Mouse (Mus musculus): ENCODE measurements around the gene Slc25a38.

Gene Slc25a38

GRCm38 (mm10) chr9:120144474-120144873 is 34.3 kb downstream of the Slc25a38 start:
- no peak for DNase-seq (ENCODE audit: low spot score)

- no peak for DNase-seq (ENCODE audit: low spot score)
These were observed 39.2 kb downstream of the Slc25a38 start, which contains the start of gene Mobp for GRCm38 (mm10) chr9:120149222-120149828. Gene Mobp, plus strand, starts transcription at chr9:120149707.

GRCm38 (mm10) chr9:120151152-120151551 is 41.0 kb downstream of the Slc25a38 start:
- no peak for DNase-seq (ENCODE audit: low spot score)

GRCm38 (mm10) chr9:120151906-120152399 is 41.8 kb downstream of the Slc25a38 start:
- no peak for DNase-seq (ENCODE audit: low spot score)

- DNase-seq (ENCODE audit: low spot score) = no peak
These were observed 47.9 kb downstream of the Slc25a38 start for GRCm38 (mm10) chr9:120158047-120158446.

DNA sequence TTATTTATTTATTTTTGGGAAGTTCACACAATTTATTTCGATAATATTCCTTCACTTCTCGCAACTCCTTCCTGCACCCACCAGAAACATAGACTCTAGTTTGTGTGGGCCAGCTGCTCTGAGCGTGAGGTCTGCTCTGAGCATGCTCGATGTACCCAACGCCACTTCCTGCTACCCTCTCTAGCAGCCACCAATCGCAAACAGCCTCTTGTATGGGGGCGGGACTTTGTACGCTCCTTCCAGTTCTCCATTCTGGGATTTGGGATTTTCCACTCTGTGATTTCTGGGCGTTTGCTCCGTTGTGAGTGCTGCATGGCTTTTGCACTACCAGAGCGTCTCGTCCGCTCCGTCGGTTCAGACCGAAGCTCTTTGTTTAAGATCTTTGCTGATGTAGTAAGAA is 53.7 kb downstream of the Slc25a38 start:
- no peak for DNase-seq (ENCODE audit: low spot score)

DNA sequence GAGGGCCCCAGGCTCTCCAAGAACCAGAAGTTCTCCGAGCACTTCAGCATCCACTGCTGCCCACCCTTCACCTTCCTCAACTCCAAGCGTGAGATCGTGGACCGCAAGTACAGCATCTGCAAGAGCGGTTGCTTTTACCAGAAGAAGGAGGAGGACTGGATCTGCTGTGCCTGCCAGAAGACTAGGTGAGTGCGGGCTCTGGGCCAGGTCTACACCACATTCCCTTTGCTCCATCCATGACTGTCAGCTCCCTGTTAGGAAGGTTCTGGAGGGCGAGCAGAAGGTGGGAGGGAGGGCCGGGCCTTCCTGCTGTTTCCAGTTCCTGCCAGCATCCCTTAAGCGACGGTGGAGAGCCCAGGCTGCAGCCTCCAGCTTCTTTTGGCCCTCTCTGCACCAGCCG is 57.7 kb downstream of the Slc25a38 start:
- DNase-seq (ENCODE audit: low spot score) = no peak

DNA sequence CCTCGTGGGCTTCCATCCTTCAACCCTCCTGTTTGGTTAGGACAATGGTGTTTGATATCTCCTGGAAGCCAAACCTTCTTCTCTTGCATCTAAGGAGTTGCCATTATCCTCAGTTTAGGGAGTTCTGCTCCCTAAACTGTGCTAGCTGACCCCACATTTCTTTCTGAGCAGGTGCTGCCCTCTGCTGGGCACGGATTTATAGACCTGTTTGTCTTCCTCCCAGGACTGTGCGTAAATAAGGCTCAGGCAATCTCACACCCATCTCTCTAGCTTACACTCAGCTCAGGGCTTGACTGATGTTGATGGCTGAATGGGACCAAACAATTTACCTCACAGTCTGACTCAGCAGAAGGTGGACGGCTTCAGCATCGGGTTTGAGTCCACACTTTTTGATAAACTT is 61.1 kb downstream of the Slc25a38 start:
- peak; percentile 36 for DNase-seq (ENCODE audit: low spot score)

All from spleen, adult 12 weeks (tissue).